Mouse (Mus musculus) cerebellum, adult 2 months (tissue): Measurements from ENCODE around the gene Clns1a. TPM values are rescaled to one million over a fixed set of nuclear protein-coding genes. Genes with fewer than 3 reads are reported as not detected.
A peak's percentile ranks its signal among the peaks of the same experiment; 100 is the strongest.

Source experiments
- DNase-seq, 2 experiments: peaks; one replicate each; pipeline ENCODE4 v3.0.0; 2021
- H3K27ac ChIP-seq: fragments of 200-500 bp; 2 replicates; pipeline ENCODE4 v1.5.1; 2012; ENCODE audit warnings: low read length, control low read depth, inconsistent platforms; ENCODE audit not compliant: insufficient read depth
- H3K27me3 ChIP-seq: fragments of 200-500 bp; 2 replicates; pipeline ENCODE4 v1.6.1; 2012; ENCODE audit warnings: inconsistent platforms, mild to moderate bottlenecking, low read length, moderate library complexity; ENCODE audit not compliant: control insufficient read depth, insufficient read depth
- H3K4me1 ChIP-seq: fragments of 200-500 bp; 2 replicates; pipeline ENCODE4 v1.6.1; 2011; ENCODE audit warnings: low read length; ENCODE audit not compliant: control insufficient read depth, insufficient read depth
- H3K4me3 ChIP-seq: fragments of 200-500 bp; replicated peaks from 2 replicates; pipeline ENCODE3; 2011; ENCODE audit warnings: mild to moderate bottlenecking, low read depth, low read length, control low read depth; ENCODE audit not compliant: insufficient read depth
- CTCF ChIP-seq: fragments of 200-500 bp; IDR thresholded peaks from 2 replicates; pipeline ENCODE4 v1.5.1; 2011; ENCODE audit warnings: low read depth, mild to moderate bottlenecking, control low read depth, low read length, moderate library complexity, borderline replicate concordance; ENCODE audit not compliant: insufficient read depth
- POLR2A ChIP-seq: fragments of 200-500 bp; IDR thresholded peaks from 2 replicates; pipeline ENCODE4 v1.6.1; 2011; ENCODE audit warnings: low read length, control low read depth, borderline replicate concordance; ENCODE audit not compliant: insufficient read depth
- WGBS: fragments of 180-500 bp; shearing (Covaris S2); methylation state at CpG from one replicate; pipeline ENCODE4 v1.1.7; 2018; 5-methylcytosine and 5-hydroxymethylcytosine counted together
- polyA plus RNA-seq: library from polyadenylated mRNA; depleted of rRNA; stranded (reverse); fragments of >200 nt; gene quantifications from 2 replicates; pipeline ENCODE4 v1.2.3, GENCODE M21; 2012

Gene Clns1a
- polyA plus RNA-seq, 1 experiment: 91.3 TPM

DNA sequence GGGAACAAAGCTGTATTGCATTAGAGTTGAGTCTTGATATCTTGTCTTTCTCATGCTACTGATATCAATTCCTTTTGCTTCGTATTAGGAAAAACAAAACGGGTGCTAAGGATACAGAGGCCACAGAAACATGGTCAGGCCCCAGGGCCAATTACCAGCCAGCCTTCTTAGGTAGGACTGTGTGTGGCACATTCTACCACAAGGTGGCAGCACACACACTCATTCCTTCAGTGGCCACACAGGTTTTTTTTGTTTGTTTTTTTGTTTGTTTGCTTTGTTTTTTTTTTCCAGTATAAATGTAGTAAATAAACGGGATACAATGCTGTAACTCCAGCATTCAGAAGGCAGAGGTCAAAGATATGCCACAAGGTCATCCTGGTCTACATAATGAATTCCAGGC is 48.9 kb downstream of the Clns1a start:
- peak; percentile 60 to 70 for DNase-seq
- Histone ChIP-seq H3K4me3 (no peak overlapping the region), H3K27ac (no peak overlapping the region), H3K27me3 (no peaks in the 10 kb centered on the region), H3K4me1 (no peaks in the 10 kb centered on the region)
- 7% methylated on average over 3 of the region's 3 CpGs for WGBS
- TF ChIP-seq CTCF (peak; percentile 79), POLR2A (no peak)

GRCm38 (mm10) chr7:97747176-97747707 is 50.8 kb downstream of the Clns1a start:
- WGBS: 67% methylated on average over 4 of the region's 4 CpGs
- H3K4me3 ChIP-seq: no peak overlapping the region
- TF ChIP-seq CTCF: no peak
- TF ChIP-seq POLR2A: no peak
- H3K27ac ChIP-seq: no peak overlapping the region
- no peaks in the 10 kb centered on the region for H3K4me1 ChIP-seq
- no peaks in the 10 kb centered on the region for H3K27me3 ChIP-seq
- DNase-seq: no peak

GRCm38 (mm10) chr7:97747787-97748497 is 51.5 kb downstream of the Clns1a start:
- Histone ChIP-seq H3K27me3 (no peaks in the 10 kb centered on the region), H3K4me3 (no peak overlapping the region), H3K27ac (no peak overlapping the region), H3K4me1 (no peaks in the 10 kb centered on the region)
- WGBS: 24% methylated on average over 28 of the region's 28 CpGs
- TF ChIP-seq CTCF (peak; percentile 89), POLR2A (no peak)
- peak; percentile 82 to 85 for DNase-seq

DNA sequence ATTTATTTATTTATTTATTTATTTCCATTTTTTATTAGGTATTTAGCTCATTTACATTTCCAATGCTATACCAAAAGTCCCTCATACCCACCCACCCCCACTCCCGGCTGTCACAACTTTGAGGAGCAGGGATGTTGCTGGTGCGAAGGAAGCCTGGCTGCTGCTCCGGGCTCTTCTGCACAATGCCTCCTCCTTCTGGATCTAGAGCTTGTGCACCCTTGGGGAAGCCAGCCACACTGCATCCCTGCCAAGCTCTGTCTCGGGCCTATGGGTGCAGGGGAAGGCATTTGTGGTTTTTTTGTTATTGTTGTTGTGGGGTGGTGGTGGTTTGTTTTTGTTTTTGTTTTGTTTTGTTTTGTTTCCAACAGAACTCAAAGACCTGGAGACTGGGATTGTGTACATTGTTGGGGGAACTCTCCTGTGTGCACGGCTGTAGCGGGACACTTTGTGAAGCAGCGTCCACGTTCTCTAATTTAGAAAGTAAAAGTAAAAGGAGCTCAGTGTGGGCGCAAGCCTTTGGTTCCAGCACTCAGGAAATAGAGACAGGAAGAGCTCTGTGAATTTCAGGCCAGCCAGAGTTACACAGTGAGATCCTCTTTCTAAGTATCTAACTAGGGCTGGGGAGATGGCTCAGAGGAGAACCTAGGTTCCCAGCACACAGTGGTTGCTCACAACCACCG is 52.2 kb downstream of the Clns1a start:
- Histone ChIP-seq H3K4me3 (no peak overlapping the region), H3K27ac (peak overlapping the region; percentile 32; the same call in 1 of the 2 replicates), H3K4me1 (no peaks in the 10 kb centered on the region), H3K27me3 (no peaks in the 10 kb centered on the region)
- WGBS: 74% methylated on average over 10 of the region's 10 CpGs
- no peak for DNase-seq
- no peak for TF ChIP-seq CTCF
- no peak for TF ChIP-seq POLR2A

GRCm38 (mm10) chr7:97749207-97750190 is 53.1 kb downstream of the Clns1a start:
- H3K27ac ChIP-seq: peak overlapping the region; percentile 32; the same call in 1 of the 2 replicates
- no peaks in the 10 kb centered on the region for H3K27me3 ChIP-seq
- no peak for DNase-seq
- H3K4me1 ChIP-seq: no peaks in the 10 kb centered on the region
- no peak overlapping the region for H3K4me3 ChIP-seq
- TF ChIP-seq CTCF (no peak), POLR2A (no peak)
- 70% methylated on average over 19 of the region's 19 CpGs for WGBS

DNA sequence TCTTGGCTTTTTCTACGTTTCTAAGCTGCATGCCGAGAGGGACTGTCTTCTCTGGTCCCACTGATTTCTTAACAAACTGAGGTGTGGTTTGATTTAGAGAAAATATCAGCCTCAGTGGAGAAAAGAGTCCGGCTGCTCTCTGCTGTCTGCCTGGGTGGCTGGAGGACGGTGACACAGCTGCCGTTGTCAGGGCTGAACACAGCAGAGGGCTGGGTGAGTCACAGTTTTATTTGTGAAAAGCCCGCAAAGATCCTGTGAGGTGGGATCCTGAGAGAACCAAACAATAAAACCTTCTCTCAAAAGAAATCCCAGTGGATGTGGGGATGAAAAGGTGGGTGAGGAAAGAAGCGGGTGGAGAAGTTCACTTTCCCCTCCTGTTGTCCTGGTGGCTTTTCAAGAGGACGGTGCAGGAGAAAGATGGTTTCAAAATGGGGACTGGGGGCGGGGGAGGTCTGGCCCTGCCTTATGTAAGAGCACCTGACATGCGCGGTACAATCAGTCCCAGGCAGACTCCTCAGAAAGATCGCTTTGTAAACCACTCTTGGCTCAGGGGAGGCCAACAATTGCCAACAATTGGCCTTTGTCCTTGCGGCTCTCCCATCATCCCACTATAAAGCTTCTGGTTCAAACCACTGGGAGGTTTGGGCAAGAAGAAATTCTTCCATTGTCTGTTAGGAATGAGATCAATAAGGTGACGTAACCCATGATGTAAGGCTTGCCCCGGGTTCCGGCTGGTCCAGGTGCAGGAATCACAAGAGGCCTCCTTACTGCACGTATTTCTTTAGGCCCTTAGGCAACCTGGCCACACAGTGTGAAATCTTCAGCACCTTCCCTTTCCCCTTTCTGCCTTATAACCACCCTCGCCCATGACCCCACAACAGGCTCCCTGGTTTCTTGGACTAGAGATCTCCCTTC is 60.8 kb downstream of the Clns1a start:
- H3K27me3 ChIP-seq: no peaks in the 10 kb centered on the region
- WGBS: 49% methylated on average over 18 of the region's 18 CpGs
- H3K4me3 ChIP-seq: no peak overlapping the region
- no peak for TF ChIP-seq POLR2A
- no peak for TF ChIP-seq CTCF
- H3K4me1 ChIP-seq: no peaks in the 10 kb centered on the region
- H3K27ac ChIP-seq: peak overlapping the region; percentile 65; the same call in 1 of the 2 replicates
- DNase-seq: peak; percentile 36 to 47

- Histone ChIP-seq H3K4me3 (no peak overlapping the region), H3K27me3 (no peaks in the 10 kb centered on the region), H3K4me1 (peaks cover 11% of the 10 kb centered on the region; the same call in 1 of the 2 replicates), H3K27ac (no peak overlapping the region)
- DNase-seq: no peak
- TF ChIP-seq CTCF: no peak
- no peak for TF ChIP-seq POLR2A
- 90% methylated on average over 11 of the region's 11 CpGs for WGBS
Measured at GRCm38 (mm10) chr7:97764591-97764990, 68.2 kb downstream of the Clns1a start.
